Mouse (Mus musculus): ENCODE measurements around the gene Agbl3.

DNA sequence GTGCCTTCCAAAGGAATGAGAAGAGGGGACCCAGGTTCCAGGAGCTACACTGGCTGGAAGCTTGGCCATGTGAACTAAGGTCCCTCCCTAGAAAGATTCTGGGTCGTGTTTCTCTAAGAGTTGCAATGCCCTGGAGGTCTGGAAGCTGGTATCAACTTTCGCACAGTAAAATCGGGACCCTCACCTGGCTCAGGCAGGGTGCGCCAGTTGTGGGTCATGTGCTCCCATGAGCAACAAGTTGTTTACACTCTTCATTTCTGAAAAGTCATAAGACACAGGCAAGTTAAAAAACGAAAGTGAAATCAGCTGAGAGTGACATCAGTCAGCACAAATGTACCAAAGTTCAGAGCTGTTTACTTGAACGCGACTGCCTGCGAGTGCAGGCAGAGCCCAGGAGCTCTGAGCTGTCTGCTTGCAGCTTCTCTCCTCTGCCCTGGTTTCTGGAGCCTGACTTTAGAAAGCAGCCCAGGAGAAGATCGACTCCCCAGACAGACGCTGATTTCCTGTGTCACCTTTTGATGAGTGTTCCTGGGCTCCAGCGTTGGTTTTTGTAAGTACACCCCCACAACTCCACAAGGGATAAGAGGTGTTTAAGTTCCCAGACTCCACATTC is 82.7 kb downstream of the Agbl3 start, which contains the start of gene Tmem140:
- TF ChIP-seq GATA1 (IDR thresholded peaks at IDR 0.05; ENCODE audit: low read length) (no peak), TAL1 (IDR thresholded peaks at IDR 0.05; ENCODE audit: low read length) (no peak)
